Mouse (Mus musculus): ENCODE measurements around the gene Zfp229. TPM values are rescaled to one million over a fixed set of nuclear protein-coding genes. Genes with fewer than 3 reads are reported as not detected.
"Not testable (repeated sequence)": the region's sequence is repeated elsewhere in the genome, so short reads cannot be mapped to it uniquely, and the experiment has no call there.

The Zfp229 gene
- polyA plus RNA-seq (2017; shearing (Covaris generic)), result under 1 TPM; 0.32 TPM

DNA sequence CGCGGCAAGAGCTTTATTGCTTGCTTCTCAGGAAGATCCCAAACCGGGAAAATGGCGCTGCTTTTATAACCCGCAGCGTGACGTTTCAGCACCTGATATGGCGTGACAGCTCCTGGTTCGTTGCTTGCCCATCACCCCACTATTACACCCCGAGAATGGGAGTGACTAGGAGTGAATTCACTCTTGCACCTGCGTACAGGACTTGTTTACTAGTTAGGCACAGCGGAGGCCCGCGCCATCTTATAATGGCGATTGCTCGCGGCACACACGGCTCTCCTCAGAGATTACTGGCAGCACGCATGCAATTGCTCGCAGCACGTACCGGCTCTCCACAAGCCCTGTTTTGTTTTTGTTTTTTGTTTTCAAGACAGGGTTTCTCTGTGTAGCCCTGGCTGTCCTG is at the start of gene Zfp229:
TSS of gene Zfp229 (plus strand) at position 301 of the 400 bp plus-strand sequence.
- not testable (repeated sequence) for ATAC-seq

DNA sequence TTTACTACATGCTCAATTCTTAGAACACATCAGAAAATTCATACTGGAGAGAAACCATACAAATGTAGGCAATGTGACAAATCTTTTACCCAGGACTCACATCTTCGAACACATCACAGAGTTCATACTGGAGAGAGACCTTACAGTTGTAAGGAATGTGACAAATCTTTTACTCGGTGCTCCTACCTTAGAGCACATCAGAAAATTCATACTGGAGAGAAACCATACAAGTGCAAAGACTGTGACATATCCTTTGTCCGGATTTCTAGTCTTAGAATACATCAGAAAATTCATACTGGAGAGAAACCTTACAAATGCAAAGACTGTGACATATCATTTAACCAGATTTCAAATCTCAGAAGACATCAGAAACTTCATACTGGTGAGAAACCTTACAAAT is 39.0 kb upstream of the Zfp229 start, which contains the start of gene Gm10226:
TSS of gene Gm10226 (plus strand) at position 301 of the 400 bp plus-strand sequence.
- no peak for ATAC-seq

DNA sequence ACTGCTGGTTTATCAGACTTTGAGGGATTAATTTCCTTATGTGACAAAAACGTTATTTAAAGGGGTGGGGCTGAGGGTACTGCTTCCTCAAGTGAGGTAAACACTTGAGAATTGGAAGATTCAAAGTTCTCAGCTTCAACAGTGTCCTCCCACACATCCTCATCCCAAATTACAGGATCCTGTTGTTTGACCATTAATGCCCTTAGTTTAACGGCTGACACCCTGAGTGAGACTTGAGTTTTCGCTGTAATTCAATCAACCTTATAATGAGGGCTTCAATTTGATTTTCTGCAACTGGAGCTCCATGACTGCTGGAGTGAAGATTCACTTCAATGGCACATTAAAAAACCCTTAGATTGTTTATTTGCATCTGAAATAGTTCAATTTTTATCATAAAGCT is 37.3 kb upstream of the Zfp229 start:
- no peak for ATAC-seq

DNA sequence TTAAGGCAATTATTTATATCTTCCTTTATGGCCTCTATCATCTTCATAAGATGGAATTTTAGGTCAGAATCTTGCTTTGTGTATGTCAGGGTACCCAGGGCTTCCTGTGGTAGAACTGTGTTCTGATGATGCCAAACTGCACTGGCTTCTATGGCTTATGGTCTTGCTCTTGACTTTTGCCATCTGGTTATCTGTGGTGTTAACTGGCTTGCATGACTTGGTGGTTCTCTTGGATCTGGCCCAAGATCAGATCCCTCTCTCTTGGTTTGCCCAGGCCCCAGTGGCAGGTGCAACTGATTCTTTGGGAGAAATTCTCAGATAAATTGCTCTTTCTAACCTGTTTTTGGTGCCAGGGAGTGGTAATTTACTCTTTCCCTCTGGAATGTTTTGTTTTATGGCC is 34.5 kb upstream of the Zfp229 start:
- ATAC-seq, result no peak

DNA sequence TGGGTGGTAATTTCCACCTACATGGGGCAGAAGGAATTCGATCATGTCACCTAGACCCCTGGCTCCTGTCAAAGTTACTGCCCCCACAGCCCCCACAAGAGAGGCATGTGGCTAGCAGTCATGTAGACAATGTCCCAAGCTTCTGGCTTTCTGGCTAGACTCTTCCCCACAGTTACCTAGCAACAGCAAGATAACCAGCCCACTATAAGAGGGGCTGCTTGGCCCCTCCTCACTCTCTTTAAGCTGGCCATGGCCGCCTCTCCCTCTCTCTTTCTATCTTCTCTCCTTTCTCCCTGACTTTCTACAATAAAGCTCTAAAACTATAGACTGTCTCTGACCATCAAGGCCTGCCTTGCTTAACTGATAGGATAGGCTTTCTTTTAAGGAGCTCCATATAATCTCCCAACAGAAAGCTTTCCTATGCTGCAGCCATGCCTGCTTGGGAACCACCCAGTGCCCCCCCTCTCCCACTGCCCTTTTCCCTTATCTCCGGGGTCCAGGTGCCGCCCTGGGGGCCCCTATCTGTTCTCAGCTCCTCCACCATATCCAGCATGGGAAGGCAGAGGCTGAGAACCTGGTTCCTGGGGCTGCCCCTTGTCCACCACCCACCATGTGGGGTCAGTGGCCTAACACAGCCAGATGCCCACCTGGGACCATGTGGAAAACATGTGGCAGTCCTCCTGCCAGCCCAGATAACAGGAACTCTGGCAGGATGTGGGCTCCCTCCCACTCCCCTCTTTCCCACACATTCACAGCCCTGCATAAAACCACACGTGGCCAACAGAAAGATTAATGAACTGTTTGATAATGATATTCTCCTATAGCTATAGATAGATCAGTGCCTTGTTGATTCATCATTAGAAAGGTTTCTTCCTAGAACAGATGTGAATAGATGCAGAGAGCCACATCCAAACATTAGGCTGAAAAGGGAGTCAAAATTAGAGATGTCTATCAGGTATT is 28.0 kb upstream of the Zfp229 start:
- no peak for ATAC-seq

- ATAC-seq, result no peak
Measured at GRCm38 (mm10) chr17:21703414-21703813, 27.2 kb upstream of the Zfp229 start.

DNA sequence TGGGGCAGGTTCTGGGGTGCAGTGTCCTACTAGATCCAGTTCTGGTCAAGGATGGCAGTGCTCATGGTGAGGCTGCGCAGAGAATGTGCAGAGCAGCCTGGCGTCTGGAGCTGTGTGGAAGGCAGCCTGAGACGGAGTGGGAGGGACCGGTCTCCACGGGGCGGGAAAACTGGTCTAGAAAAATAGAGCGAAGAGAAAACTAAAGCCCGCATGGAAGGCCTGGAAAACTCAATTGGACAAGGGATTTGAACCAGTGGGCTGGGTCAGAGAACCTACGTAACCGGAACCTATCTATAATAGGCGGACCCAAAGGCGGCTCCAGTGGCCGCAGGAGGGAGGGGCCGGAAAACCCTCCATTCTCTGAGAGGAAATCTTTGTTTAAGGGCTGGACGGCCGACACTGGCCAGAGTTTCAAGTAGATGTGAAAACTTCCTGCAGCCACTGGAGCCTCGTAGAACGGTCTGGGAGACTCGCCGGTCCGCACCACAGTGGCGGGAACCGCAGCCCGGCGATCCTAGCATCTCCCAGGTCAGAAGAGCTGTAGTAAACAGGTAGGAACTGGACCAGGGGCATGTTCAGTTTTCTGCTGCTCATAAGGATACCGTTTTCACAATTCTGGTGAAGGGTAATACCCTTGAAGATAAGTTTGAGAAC is 23.1 kb upstream of the Zfp229 start, which contains the start of gene Zfp760:
TSS of gene Zfp760 (plus strand) at position 399 of the 654 bp plus-strand sequence.
- peak; percentile 79 for ATAC-seq

DNA sequence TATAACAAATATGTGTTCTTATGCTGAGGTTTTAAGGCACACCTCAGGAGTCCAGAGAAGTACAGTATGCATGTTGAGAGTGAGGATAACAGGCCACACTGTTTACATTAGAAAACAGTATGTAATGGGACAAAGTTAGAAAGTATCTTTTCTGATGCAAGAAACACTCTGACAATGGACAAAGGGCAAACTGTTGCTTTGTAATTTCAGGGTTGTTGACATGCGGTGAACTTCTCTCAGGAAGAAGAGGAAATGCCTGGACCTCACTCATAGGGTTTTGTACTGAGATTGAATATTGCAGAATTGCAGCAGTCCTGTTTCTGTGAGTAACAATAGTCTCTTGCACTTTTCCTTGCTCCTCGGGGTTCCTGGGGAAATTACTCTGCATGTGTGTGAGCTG is 22.2 kb upstream of the Zfp229 start:
- ATAC-seq, result no peak

- ATAC-seq, result no peak
Measured at GRCm38 (mm10) chr17:21733049-21733448, 2.5 kb downstream of the Zfp229 start.

DNA sequence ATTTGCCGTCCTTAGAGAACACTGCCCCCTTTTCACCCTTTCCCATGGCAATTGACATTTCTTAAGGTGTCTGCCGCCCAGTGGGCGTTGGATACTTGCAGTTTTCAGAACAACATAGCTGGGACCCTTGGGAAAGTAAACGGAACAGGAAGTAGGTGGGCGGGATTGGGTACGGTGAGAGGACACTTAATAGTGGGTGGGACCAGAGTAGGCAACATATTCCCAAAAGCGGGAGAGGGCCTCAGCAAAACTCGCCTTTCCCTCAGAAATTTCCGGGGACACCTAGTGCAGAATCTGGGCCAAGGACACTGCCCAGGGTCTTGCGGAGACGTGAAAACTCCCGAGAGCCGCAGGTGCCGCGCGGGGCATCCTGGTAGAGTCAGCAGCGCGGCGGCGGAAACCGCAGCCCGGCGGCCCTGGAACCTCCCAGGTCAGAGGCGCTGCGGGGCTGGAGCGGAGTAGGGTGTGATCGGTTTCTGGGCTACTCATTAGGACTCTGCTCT is 3.0 kb downstream of the Zfp229 start:
- peak; percentile 87 for ATAC-seq

DNA sequence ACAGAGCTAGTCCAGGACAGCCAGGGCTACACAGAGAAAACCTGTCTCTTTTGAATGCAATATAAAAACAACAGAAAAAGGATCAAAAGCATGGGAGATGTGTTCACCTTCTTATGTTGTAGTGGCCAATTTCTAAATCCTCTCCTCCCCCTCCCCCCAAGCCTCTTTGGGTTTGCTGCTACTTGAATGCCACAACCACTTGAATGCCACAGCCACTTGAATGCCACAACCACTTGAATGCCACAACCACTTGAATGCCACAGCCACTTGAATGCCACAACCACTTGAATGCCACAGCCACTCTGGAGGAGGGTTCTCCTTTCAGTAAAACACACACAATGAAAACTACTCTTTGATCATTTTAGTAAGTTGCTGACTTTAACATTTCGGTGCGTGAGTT is 22.2 kb downstream of the Zfp229 start:
- ATAC-seq, result no peak

- ATAC-seq, result no peak
Measured at GRCm38 (mm10) chr17:21753342-21754208, 23.0 kb downstream of the Zfp229 start.

DNA sequence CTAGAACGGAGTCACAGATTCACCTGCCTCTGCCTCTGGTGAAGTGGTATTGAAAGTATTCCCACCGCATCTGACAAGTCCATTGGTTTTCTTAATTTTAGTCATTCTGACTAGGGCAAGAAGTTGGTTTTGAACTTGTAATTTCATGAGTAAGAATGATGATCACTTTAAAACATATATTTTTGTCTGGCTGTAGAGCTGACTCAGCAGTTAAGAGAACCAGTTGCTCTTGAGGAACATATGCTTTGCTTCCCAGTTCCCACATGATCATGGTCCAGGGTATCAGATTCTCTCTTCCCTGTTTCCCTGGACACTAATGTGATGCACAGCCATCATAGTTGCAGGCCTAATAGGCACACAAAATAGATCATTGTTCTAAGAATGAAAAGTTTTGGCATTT is 39.7 kb downstream of the Zfp229 start:
- no peak for ATAC-seq

GRCm38 (mm10) chr17:21792256-21792655 is 61.7 kb downstream of the Zfp229 start:
- ATAC-seq, result no peak

DNA sequence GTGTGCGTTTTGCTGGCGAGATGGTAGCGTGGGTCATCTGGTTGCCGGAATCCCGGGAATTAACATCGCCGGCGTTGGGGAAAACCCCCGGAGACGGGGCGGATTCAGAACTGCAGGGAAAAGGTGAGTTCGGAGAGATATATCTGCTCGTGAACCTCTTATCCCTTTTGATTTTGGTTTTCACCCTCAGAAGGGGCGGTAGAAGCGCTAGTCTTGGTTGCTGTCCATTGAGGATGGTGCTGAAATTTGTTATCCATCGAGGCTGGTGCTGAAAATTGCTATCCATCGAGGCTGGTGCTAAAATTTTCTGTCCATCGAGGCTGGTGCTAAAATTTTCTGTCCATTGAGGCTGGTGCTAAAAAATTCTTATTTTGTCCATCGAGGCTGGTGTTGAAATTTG is 70.8 kb downstream of the Zfp229 start:
- not testable (repeated sequence) for ATAC-seq

Other genes with a start within 250 kb of the Zfp229 start
- gene Zfp53, start 241.8 kb upstream of the Zfp229 start, polyA plus RNA-seq (2017; shearing (Covaris generic)), result 10 to 100 TPM; 44.8 to 46.9 TPM
- gene Zfp52, start 195.3 kb upstream of the Zfp229 start, polyA plus RNA-seq (2017; shearing (Covaris generic)), result 10 to 100 TPM; 20.8 to 21.6 TPM
- 10 to 100 TPM; 13.0 to 14.0 TPM for gene Zfp948, start 163.8 kb upstream of the Zfp229 start, polyA plus RNA-seq (2017; shearing (Covaris generic))
- 10 to 100 TPM in 1 of 2 experiments, 1 to 10 TPM in 1; 7.5 to 11.4 TPM for gene Zfp983, start 80.2 kb upstream of the Zfp229 start, polyA plus RNA-seq (2017; shearing (Covaris generic))
- gene Gm10226, start 38.9 kb upstream of the Zfp229 start, polyA plus RNA-seq (2017; shearing (Covaris generic)), result 10 to 100 TPM; 12.6 to 12.8 TPM
- gene Zfp760, start 23.1 kb upstream of the Zfp229 start, polyA plus RNA-seq (2017; shearing (Covaris generic)), result 1 to 10 TPM; 4.7 to 5.3 TPM
- gene Zfp820, start 115.0 kb downstream of the Zfp229 start, polyA plus RNA-seq (2017; shearing (Covaris generic)), result under 1 TPM; 0.15 to 0.50 TPM
- 10 to 100 TPM; 11.8 to 12.2 TPM for gene Zfp995, start 179.1 kb downstream of the Zfp229 start, polyA plus RNA-seq (2017; shearing (Covaris generic))
- gene Zfp942, start 231.7 kb downstream of the Zfp229 start, polyA plus RNA-seq (2017; shearing (Covaris generic)), result 10 to 100 TPM; 33.7 to 36.0 TPM
- gene Zfp943, start 231.8 kb downstream of the Zfp229 start, polyA plus RNA-seq (2017; shearing (Covaris generic)), result 10 to 100 TPM; 16.2 to 17.1 TPM

Measured in CD4-positive, CD25-positive, alpha-beta regulatory T cell, adult 4 months (primary cell).